Mouse (Mus musculus) liver, embryonic 15.5 days (tissue): ENCODE results near the gene Camta1. TPM values are rescaled to one million over a fixed set of nuclear protein-coding genes. Genes with fewer than 3 reads are reported as not detected.

Experiments
- ATAC-seq: fragments of 200-750 bp; cut with Nextera tagmentation; 2 replicates; pipeline ENCODE4 v1.8.0; 2017; ENCODE audit warnings: moderate number of reproducible peaks, mild to moderate bottlenecking, moderate library complexity; ENCODE audit not compliant: insufficient read depth
- H3K27ac ChIP-seq: fragments of 300-500 bp; sonication (generic); replicated peaks from 2 replicates; pipeline ENCODE4 v1.5.1; 2015; ENCODE audit warnings: mild to moderate bottlenecking, inconsistent platforms
- H3K27me3 ChIP-seq: fragments of 300-500 bp; sonication (generic); 2 replicates; pipeline ENCODE4 v1.6.1; 2015; ENCODE audit warnings: mild to moderate bottlenecking, inconsistent platforms
- H3K36me3 ChIP-seq: fragments of 300-500 bp; sonication (generic); replicated peaks from 2 replicates; pipeline ENCODE4 v1.6.1; 2015; ENCODE audit warnings: moderate library complexity, mild to moderate bottlenecking, inconsistent platforms
- H3K4me1 ChIP-seq: fragments of 300-500 bp; sonication (generic); replicated peaks from 2 replicates; pipeline ENCODE4 v1.6.1; 2015; ENCODE audit warnings: inconsistent platforms
- H3K4me2 ChIP-seq: fragments of 300-500 bp; sonication (generic); 2 replicates; pipeline ENCODE4 v1.6.1; 2015; ENCODE audit warnings: moderate library complexity, mild to moderate bottlenecking, inconsistent platforms
- H3K4me3 ChIP-seq: fragments of 300-500 bp; sonication (generic); replicated peaks from 2 replicates; pipeline ENCODE4 v1.5.1; 2015; ENCODE audit warnings: mild to moderate bottlenecking, inconsistent platforms
- H3K9ac ChIP-seq: fragments of 300-500 bp; sonication (generic); 2 replicates; pipeline ENCODE4 v1.6.1; 2015; ENCODE audit warnings: moderate library complexity, mild to moderate bottlenecking, inconsistent platforms
- H3K9me3 ChIP-seq: fragments of 300-500 bp; sonication (generic); replicated peaks from 2 replicates; pipeline ENCODE4 v1.6.1; 2016; ENCODE audit warnings: inconsistent platforms
- WGBS: fragments of 180-500 bp; shearing (Covaris S2); methylation state at CpG from one replicate; pipeline ENCODE4 v1.1.7; 2015; ENCODE audit warnings: mixed read lengths; ENCODE audit not compliant: insufficient replicate concordance; 5-methylcytosine and 5-hydroxymethylcytosine counted together
- polyA plus RNA-seq: library from polyadenylated mRNA; unstranded; fragments of >200 nt; fragmentation: Nextera tagmentation; extraction: Ambion mirVana; gene quantifications from 2 replicates; pipeline ENCODE4 v1.2.1, GENCODE M21; 2015

The Camta1 gene
- polyA plus RNA-seq, 1 experiment from 2014 or later, result 31.1 TPM

DNA sequence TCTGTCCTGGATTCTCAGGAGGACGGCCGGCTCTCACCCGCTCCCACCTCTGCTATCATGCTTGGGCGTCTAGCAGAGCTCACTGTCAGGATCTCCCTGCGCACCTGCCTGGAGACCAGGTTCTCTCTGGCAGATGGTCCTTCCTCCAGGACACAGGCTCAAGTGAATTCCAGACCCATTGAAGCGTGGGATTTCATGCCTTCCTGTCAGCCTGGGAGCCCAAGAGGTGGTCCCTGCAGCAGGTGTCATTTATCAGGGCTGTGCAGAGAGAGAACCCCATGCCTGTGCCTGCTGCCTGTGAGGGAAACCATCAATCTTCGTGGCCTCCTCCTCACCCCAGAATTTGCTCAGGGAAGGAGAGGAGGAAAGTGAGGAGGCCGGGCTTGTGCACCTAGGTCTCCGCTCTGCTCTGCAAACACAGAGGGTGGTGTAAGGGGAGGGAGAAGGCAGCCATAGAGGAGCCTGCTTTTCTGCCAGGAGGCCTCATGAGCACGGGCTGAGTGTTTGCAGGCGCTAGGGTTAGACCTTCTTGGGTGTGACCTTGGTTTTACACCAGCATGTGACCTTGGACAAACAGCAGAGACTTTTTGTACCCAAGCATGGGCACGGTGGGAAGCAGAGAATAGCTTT is 551.5 kb downstream of the Camta1 start:
- no peaks in the 10 kb centered on the region for H3K36me3 ChIP-seq
- no peaks in the 10 kb centered on the region for H3K9me3 ChIP-seq
- H3K9ac ChIP-seq, result no peak overlapping the region
- WGBS, result 43% methylated on average over 12 of the region's 12 CpGs
- H3K4me2 ChIP-seq, result no peak overlapping the region
- H3K27me3 ChIP-seq, result no peaks in the 10 kb centered on the region
- no peak overlapping the region for H3K4me3 ChIP-seq
- H3K4me1 ChIP-seq, result no peaks in the 10 kb centered on the region
- ATAC-seq, result no peak
- H3K27ac ChIP-seq, result no peak overlapping the region

DNA sequence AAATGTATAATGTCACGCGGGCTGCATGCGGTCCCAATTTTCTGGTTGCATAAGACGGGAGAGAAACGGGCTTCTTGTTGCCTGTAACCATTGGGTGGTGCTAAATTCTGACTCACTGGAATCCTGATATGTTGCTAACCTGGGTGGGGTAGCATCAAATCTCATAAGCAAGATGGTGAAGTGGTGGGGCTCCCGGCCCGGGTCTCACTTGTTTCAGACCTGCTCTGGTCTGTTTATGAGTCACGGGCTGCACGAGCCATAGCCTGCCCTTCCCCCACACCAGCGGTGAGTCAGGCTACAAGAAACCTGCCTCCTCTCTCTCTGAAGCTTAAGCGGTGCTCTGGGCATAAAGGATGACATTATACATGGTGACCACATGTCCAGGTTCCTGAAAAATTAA is 554.8 kb downstream of the Camta1 start:
- Histone ChIP-seq H3K9ac (no peak overlapping the region), H3K4me1 (no peaks in the 10 kb centered on the region), H3K27me3 (no peaks in the 10 kb centered on the region), H3K27ac (no peak overlapping the region), H3K36me3 (no peaks in the 10 kb centered on the region), H3K4me2 (no peak overlapping the region), H3K4me3 (no peak overlapping the region), H3K9me3 (no peaks in the 10 kb centered on the region)
- ATAC-seq, result no peak
- WGBS, result 70% methylated on average over 11 of the region's 11 CpGs

DNA sequence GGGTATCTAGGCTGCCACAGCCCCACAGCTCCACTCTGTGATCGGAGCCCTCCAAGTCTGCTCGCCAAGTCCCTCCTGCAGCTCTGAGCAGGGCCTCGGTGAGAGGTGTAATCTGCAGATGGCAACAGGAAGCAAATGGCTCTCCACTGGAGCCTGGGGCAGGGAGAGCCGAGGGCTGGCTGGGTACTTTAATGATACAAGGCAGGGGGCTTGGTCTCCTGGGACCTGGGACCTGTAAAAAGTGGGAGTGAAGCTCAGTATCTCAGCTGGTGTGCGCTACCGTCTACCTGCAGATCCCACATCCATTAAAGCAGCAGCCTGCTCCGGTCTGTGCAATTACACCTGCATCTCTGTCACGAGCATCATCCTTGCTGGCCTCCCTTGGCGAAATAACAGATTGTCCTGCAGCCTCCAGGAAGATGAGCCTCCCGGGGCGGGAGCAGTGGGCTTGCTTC is 555.3 kb downstream of the Camta1 start:
- Histone ChIP-seq H3K9me3 (no peaks in the 10 kb centered on the region), H3K4me1 (no peaks in the 10 kb centered on the region), H3K27me3 (no peaks in the 10 kb centered on the region), H3K4me2 (no peak overlapping the region), H3K36me3 (no peaks in the 10 kb centered on the region), H3K9ac (no peak overlapping the region), H3K4me3 (no peak overlapping the region), H3K27ac (no peak overlapping the region)
- WGBS, result 46% methylated on average over 11 of the region's 11 CpGs
- no peak for ATAC-seq

DNA sequence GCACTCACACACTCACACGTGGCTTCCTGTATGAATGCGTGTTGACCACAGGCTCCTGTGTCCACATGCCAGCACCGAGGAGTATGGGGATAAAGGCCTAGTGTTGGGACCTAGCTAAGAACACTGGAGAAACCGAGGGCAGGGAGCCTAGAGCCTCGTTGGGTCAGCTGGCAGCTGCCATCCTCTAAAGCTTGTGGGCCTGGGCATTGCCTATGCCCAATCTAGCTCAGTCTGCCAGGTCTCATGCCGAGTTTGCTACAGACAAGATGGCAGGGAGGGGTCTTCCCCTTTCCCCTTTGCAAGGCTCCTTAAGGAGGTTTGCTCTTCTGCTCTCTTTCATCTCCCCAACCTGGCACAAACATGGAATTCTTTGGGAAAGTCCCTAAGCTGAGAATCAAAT is 555.9 kb downstream of the Camta1 start:
- no peaks in the 10 kb centered on the region for H3K9me3 ChIP-seq
- no peak overlapping the region for H3K9ac ChIP-seq
- no peak overlapping the region for H3K4me3 ChIP-seq
- WGBS, result 52% methylated on average over 6 of the region's 6 CpGs
- H3K36me3 ChIP-seq, result no peaks in the 10 kb centered on the region
- H3K4me2 ChIP-seq, result no peak overlapping the region
- ATAC-seq, result no peak
- H3K4me1 ChIP-seq, result no peaks in the 10 kb centered on the region
- H3K27ac ChIP-seq, result no peak overlapping the region
- H3K27me3 ChIP-seq, result no peaks in the 10 kb centered on the region

DNA sequence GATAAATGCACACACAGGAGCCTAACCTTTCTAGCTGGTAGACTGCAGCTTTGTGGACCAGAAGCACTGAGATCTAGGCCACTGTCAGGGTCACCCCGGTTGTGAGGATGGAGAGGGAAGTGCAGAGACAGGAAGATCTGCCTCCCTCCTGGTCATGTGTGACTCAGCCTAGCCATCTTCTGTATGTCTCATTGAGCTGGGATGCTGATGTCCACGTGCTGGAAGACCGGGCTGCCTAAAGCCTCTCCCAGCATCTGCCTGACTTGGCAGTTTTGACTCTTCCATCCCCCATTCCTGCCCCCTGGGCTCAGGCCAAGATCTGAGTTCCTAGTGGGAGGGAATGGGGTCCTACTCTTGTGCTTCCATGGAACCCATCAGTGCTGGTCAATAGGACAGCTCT is 557.7 kb downstream of the Camta1 start:
- Histone ChIP-seq H3K27me3 (no peaks in the 10 kb centered on the region), H3K4me3 (no peak overlapping the region), H3K9ac (no peak overlapping the region), H3K9me3 (no peaks in the 10 kb centered on the region), H3K4me2 (no peak overlapping the region), H3K36me3 (no peaks in the 10 kb centered on the region), H3K4me1 (no peaks in the 10 kb centered on the region), H3K27ac (no peak overlapping the region)
- WGBS, result 46% methylated on average over 3 of the region's 3 CpGs
- no peak for ATAC-seq

DNA sequence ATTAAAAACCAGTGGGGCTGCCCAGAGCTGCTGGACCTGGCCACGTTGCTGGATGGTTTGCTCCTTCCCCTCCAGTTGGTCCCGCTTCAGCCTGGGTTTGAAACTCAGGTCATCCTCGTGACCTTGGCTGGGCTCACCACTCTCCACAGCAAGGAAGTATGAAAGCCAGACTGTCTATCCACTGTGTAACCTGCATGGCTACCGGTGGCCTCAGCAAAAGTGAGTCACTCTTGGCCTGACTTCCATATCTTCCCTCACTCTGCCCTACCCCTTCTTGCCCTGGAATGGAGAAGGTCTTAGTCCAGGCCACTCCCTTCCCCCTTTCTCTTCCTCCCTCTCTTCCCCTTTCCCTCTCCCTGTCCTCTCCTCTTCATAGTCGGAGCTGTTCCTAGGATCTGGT is 558.2 kb downstream of the Camta1 start:
- Histone ChIP-seq H3K9me3 (no peaks in the 10 kb centered on the region), H3K36me3 (no peaks in the 10 kb centered on the region), H3K27me3 (no peaks in the 10 kb centered on the region), H3K9ac (no peak overlapping the region), H3K27ac (no peak overlapping the region), H3K4me3 (no peak overlapping the region), H3K4me2 (no peak overlapping the region), H3K4me1 (no peaks in the 10 kb centered on the region)
- 55% methylated on average over 5 of the region's 5 CpGs for WGBS
- ATAC-seq, result no peak

DNA sequence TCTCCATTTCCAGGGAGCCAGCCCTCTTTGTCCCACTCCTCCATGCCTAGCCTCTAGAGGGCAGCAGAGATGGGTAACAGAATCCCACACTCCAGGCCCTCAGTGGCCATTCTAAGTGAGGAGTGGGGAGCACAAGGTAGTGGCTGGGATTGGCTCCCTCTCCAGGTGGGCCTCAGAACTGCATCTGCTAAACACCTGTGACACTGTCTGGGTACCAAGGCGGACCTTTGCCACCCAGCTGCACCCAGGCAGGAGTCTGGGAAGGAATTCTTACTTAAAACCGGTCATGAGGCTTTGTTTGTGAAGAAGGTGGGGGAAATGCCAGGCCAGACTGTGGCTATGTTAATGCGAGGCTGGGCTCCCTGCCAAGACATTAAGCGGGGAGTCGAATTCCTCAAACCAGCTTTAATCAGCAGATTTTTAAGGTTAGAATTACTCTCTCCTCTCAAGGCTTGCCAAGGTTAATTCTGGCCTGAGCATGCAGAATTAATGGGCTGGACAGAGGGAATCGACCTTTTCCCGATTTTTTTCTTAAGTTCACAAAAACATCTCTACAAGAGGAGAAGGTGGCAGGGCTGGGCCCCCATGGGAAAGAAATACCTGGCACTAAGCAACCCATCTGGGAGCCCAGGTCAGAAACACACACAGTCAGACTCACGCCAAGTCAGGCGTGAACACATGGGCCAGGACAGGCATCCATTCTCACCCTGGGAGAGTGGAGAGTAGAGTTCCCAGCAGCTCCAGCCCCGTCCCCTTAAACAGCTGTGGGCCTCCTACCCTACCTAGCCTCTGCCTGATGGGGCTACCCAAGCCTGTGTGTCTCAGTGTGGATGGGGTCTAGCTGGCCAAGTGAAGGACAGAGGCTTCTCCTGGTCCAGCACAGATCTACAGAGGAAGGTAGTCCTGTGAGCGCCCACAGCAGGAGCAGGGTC is 559.2 kb downstream of the Camta1 start:
- H3K36me3 ChIP-seq, result no peaks in the 10 kb centered on the region
- no peak overlapping the region for H3K9ac ChIP-seq
- H3K27ac ChIP-seq, result no peak overlapping the region
- 42% methylated on average over 11 of the region's 11 CpGs for WGBS
- no peak overlapping the region for H3K4me2 ChIP-seq
- H3K27me3 ChIP-seq, result no peaks in the 10 kb centered on the region
- ATAC-seq, result no peak
- H3K9me3 ChIP-seq, result no peaks in the 10 kb centered on the region
- H3K4me3 ChIP-seq, result no peak overlapping the region
- no peaks in the 10 kb centered on the region for H3K4me1 ChIP-seq

DNA sequence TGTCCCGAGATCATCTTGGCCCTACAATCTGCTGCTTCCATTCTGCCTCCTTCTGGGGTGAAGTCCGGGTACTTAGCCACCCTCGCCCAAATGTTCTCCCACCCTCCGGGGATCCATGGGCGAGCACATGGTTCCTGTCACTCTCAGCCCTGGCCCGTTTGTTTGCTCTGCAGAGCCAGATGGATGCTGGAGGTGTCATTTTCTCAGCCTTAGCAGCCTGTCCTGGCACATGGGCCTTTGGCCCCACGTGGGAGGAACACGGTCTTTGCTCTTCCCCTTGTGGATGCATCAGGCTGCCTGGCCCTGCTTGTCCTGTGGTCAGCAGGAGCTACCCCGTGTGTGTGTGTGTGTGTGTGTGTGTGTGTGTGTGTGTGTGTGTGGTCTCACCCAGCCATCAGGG is 560.3 kb downstream of the Camta1 start:
- Histone ChIP-seq H3K4me1 (no peaks in the 10 kb centered on the region), H3K27ac (no peak overlapping the region), H3K4me2 (no peak overlapping the region), H3K9me3 (no peaks in the 10 kb centered on the region), H3K4me3 (no peak overlapping the region), H3K27me3 (no peaks in the 10 kb centered on the region), H3K36me3 (no peaks in the 10 kb centered on the region), H3K9ac (no peak overlapping the region)
- ATAC-seq, result no peak
- 32% methylated on average over 9 of the region's 9 CpGs for WGBS

DNA sequence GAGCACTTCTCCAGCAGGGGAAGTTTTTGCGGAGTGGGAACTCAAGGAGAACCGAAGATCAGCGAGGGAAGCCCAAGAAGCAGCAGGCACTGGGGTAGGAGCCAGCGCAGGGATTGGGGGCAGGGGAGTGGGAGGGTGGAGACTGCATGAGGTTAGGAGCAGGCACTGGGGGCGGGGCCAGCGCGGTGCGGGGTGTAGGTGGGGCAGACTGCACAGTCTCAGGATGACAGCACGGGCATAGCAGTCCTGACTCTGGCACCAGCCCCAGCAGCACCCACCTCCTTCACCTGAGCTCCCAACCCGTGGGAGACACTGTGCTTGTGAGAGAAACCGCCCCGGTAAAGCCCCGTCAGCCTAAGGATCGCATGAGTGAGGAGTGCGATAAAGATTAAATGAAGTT is 561.0 kb downstream of the Camta1 start:
- no peaks in the 10 kb centered on the region for H3K36me3 ChIP-seq
- H3K4me1 ChIP-seq, result no peaks in the 10 kb centered on the region
- H3K27ac ChIP-seq, result no peak overlapping the region
- no peaks in the 10 kb centered on the region for H3K9me3 ChIP-seq
- 15% methylated on average over 15 of the region's 15 CpGs for WGBS
- H3K9ac ChIP-seq, result no peak overlapping the region
- no peak for ATAC-seq
- H3K27me3 ChIP-seq, result no peaks in the 10 kb centered on the region
- H3K4me3 ChIP-seq, result no peak overlapping the region
- H3K4me2 ChIP-seq, result no peak overlapping the region

DNA sequence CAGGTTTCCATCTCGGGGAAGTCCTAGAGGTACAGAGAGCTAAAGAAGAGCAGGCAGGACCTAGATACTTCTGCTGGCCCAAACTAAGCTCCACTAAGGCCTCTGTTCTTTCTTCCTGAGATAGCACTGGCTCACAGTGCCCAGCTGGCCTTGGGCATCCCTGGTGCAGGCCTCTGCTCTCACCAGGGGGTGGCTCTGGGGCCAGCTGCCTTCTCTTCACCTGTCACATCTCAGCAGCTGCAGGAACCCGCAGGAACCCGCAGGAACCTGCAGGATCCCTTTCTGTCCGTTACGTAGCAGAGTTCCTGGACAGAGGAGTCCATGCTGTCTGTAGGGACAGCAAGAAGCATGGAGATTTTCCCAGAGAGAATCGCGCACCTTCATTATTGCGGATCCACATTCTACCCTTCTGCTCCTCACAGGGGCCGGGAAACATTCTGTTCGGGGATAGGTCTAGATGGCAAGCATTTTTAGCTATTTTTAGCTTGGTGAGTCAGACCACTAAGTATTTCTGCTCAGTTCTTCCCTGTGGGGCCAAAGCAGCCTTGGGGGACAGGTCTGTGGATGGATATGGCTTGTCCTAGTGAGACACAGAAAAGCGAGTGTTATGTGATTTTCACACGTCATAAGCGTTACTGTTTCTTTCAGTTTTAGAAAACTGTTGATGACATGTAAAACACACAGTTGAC is 566.0 kb downstream of the Camta1 start:
- H3K4me2 ChIP-seq, result no peak overlapping the region
- no peak overlapping the region for H3K9ac ChIP-seq
- ATAC-seq, result no peak
- no peak overlapping the region for H3K4me3 ChIP-seq
- H3K27ac ChIP-seq, result no peak overlapping the region
- H3K4me1 ChIP-seq, result no peaks in the 10 kb centered on the region
- no peaks in the 10 kb centered on the region for H3K27me3 ChIP-seq
- H3K36me3 ChIP-seq, result no peaks in the 10 kb centered on the region
- 64% methylated on average over 13 of the region's 13 CpGs for WGBS
- H3K9me3 ChIP-seq, result no peaks in the 10 kb centered on the region

DNA sequence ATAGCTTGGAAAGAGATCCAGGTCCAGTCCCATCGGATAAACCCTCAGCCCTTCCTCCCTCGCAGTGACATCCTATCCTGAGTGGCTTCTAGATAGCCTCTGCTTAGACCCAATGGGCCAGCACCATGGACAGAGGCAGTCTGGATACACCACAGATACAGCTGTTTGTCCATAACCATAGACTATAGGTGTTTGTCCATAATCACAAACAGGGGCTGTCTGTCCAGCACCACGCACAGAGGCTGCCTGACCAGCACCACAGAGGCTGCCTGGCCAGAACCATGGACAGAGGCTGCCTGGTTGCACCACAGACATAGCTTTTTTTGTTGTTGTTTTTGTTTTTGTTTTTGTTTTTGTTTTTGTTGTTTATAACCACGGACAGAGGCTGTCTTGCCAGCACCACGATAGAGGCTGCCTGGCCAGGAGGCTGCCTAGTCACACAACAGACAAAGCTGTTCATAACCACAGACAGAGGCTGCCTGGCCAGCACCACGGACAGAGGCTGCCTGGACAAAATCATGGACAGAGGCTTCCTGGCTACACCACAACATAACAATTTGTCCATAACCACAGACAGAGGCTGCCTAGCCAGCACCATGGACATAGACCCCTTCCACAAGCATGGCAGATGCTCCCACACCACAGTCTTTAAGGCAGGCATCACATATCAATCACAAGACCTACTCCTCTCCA is 572.6 kb downstream of the Camta1 start:
- no peak overlapping the region for H3K27ac ChIP-seq
- no peaks in the 10 kb centered on the region for H3K9me3 ChIP-seq
- H3K4me2 ChIP-seq, result no peak overlapping the region
- H3K9ac ChIP-seq, result no peak overlapping the region
- H3K4me1 ChIP-seq, result no peaks in the 10 kb centered on the region
- no peaks in the 10 kb centered on the region for H3K36me3 ChIP-seq
- WGBS, result 44% methylated on average over 6 of the region's 6 CpGs
- H3K4me3 ChIP-seq, result no peak overlapping the region
- no peak for ATAC-seq
- no peaks in the 10 kb centered on the region for H3K27me3 ChIP-seq
